Mouse (Mus musculus) ovary, adult 10 weeks (tissue): Measurements from ENCODE around the gene Gnai3. TPM values are rescaled to one million over a fixed set of nuclear protein-coding genes. Genes with fewer than 3 reads are reported as not detected.

Source experiments
- polyA plus RNA-seq: library from polyadenylated mRNA; stranded (reverse); fragments of 350-450 nt; fragmentation: Illumina TruSeq; extraction: RNeasy Lipid Tissue Mini Kit (QIAGEN cat#74804); gene quantifications from one replicate; pipeline ENCODE4 v1.2.3, GENCODE M21; 2014

Gene Gnai3
- 422 TPM for polyA plus RNA-seq

DNA sequence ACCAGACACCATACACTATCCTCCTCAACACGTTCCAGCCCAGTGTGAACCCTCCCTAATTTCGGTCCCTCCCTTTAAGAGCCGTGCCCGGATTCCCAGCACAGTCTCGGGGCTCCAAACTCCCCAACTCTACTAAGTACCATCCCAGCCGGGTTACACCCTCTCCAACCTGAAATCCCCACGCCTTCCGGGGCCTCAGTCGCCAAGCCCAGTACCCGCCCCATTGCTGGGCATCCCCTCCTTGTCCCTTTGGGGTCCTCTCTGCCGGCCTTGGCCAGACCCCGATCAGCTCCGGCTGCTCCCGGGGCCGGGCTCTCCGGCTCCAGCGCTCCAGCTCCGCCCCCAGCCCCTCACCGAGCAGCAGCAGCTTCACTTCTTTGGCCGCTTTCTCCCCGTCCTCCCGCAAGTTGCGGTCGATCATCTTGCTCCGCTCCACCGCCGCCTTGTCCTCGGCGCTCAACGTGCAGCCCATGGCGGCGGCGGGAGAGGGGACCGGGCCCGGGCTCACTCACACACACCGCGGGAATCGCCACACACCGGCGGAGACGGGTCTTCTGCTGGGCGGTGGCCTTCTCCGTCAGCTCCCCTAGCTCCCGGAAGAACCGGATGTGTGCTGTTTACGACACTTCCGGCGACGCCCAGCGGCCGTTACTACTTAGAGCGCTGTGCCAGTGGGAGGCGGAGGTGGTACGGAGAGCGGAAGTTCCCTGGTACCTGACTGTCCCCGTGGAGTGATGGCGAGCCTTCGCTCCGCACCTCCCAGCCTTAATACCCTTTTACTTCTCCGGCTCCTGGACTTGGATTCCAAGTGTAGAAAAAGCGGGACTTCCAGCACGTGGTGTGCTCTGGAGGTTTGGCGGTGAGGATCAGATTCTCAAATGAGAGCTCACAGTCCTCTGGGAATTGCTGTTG, at the start of gene Gnai3:
TSS of gene Gnai3 (minus strand) at position 613 of the 912 bp plus-strand sequence.

DNA sequence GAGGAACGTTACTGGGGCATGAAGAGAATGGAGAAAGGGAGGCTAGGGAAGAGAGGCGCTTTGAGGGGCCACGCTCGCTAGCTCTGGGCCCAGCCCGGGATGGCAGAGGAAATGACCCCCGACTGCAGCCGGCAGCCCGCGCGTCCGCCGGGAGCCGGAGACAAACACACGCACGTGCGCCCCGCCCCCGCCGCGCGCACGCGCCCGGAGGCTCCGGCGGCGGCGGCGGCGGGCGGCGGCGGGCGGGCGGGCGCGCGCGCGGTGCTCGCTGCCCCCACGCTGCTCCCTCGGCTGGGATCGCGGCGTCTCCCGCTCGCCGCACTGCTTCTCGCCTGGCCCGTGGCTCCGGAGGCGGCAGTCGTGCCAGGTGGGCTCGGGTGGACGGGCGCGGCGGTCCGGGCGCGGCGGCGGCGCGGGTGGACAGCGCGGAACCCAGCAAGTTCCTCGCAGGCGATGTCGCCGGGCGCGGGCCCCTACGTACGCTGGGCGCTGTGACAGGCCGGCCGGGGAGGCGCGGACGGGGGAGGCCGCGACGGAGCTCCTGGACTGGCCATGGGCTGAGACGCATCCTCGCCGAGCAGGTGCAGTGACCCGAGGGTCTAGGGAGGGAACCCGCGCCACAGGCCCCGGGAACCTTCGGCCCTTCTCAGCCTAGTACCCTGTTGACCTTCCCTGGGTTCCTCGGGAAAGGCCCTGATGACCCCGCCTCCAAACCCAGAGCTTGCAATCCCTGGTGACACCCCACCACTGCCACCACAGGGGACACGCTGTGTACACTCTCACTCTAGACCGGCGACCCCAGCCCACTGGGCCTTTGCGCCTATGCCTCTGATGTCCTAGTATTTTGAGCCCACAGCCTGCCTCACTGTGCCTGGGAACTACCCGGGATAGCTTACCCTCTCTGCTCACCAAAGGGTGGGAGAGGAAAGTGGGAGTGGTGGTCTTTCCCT, 40.4 kb upstream of the Gnai3 start, which contains the start of gene Amigo1:
TSS of gene Amigo1 (plus strand) at position 238 of the 950 bp plus-strand sequence.

DNA sequence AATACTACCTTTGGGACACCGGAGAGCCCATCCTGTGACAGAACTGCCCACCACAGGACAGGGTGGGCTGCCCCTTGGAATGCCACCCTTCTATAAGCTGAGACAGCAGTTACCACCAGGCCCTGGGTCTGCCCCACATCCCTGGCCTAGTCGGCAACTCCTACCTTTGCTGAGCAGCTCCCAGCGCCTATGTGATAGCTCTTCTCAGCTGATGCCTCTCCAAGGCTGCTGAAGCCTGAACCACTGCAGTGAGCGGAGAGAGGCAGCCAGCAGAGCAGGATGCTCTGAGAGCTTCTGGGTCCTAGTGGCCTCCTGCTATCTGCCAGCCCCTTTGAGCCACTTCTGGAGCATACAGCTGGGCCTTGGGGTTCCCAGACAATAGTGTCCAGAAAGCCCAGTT, 8.7 kb upstream of the Gnai3 start, which contains the start of gene Gpr61:
TSS of gene Gpr61 (minus strand) at position 227 of the 400 bp plus-strand sequence.

DNA sequence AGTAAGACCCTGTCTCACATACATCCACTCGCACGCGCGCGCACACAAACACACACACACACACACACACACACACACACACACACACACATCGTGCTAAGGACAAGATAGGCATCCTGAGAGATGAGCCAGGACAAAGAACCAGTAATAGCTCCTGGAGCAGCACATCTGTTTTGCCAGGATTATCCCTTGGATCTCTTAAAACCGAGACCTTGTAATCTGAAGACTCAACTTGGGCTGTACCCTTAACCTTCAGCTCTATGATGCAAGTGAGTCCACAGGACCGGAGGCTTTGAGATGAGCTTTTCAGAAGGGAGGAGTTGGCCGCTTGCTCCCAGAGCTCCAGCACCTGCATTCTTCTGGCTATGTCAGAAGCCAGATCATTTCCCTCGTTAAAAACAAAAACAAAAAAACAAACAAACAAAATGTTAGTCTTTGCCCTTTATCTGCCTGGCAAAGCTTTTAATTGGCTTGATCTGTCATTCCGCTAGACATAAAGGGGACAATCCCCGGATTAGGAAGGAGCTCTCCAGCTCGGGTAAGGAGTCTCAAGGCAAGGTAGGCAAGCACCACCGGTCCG, 53.3 kb downstream of the Gnai3 start, which contains the start of gene Gnat2:
TSS of gene Gnat2 (plus strand) at position 254 of the 580 bp plus-strand sequence.

DNA sequence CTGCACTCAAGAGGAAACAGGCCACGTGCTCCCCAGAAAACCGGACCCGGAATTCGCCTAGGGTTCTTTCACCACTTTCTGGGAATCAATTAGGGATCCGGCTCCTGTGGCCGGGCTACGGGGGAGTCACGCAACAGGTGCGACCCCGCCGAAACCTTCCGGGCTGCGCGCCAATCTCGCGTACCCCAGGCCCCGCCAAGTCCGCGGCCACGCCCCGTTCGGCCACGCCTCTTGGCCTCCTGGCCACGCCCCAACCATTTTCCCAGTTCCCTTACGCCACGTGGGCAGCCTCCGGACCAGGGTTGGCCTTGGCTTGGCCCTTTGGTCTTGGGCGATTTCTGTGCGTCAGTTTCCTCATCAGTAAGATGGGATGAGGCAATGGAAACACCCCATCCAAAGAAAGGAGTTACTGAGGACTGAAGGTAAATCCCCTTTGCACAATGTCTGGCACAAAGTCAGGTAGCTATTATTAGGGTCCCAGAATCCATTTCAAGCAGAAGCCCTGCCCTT, 59.4 kb downstream of the Gnai3 start, which contains the start of gene Ampd2:
TSS of gene Ampd2 (minus strand) at position 182 of the 510 bp plus-strand sequence.

Other genes starting within 250 kb of the Gnai3 start
- 5.8 TPM for gene Gstm7, start 214.3 kb downstream of the Gnai3 start, polyA plus RNA-seq
- gene Gstm6, start 202.4 kb downstream of the Gnai3 start, polyA plus RNA-seq: 7.0 TPM
- gene Gstm3, start 176.9 kb downstream of the Gnai3 start, polyA plus RNA-seq: not detected
- 319 TPM for gene Gstm2, start 159.7 kb downstream of the Gnai3 start, polyA plus RNA-seq
- gene Gstm1, start 128.2 kb downstream of the Gnai3 start, polyA plus RNA-seq: 56.8 TPM
- 1.4 TPM for gene Gstm4, start 101.3 kb downstream of the Gnai3 start, polyA plus RNA-seq
- 8.6 TPM for gene Ampd2, start 59.5 kb downstream of the Gnai3 start, polyA plus RNA-seq
- 1.00 TPM for gene Gnat2, start 53.4 kb downstream of the Gnai3 start, polyA plus RNA-seq
- gene Gpr61, start 8.7 kb upstream of the Gnai3 start, polyA plus RNA-seq: not detected
- 8.3 TPM for gene Amigo1, start 40.2 kb upstream of the Gnai3 start, polyA plus RNA-seq
- gene Cyb561d1, start 55.1 kb upstream of the Gnai3 start, polyA plus RNA-seq: 3.5 TPM
- gene Atxn7l2, start 64.8 kb upstream of the Gnai3 start, polyA plus RNA-seq: 1.2 TPM
- not detected for gene Sypl2, start 80.5 kb upstream of the Gnai3 start, polyA plus RNA-seq
- 128 TPM for gene Psma5, start 110.8 kb upstream of the Gnai3 start, polyA plus RNA-seq
- gene Sort1, start 137.9 kb upstream of the Gnai3 start, polyA plus RNA-seq: 20.5 TPM
- gene Mybphl, start 218.8 kb upstream of the Gnai3 start, polyA plus RNA-seq: not detected
- gene Psrc1, start 237.7 kb upstream of the Gnai3 start, polyA plus RNA-seq: 1.4 TPM